Mouse (Mus musculus): ENCODE measurements around the gene Pou2f1. TPM values are rescaled to one million over a fixed set of nuclear protein-coding genes. Genes with fewer than 3 reads are reported as not detected.
A peak's percentile ranks its signal among the peaks of the same experiment; 100 is the strongest.
"Not testable (repeated sequence)": the region's sequence is repeated elsewhere in the genome, so short reads cannot be mapped to it uniquely, and the experiment has no call there.

Gene Pou2f1
- total RNA-seq, 2 experiments from 2014 or later = 17.3 to 28.5 TPM

DNA sequence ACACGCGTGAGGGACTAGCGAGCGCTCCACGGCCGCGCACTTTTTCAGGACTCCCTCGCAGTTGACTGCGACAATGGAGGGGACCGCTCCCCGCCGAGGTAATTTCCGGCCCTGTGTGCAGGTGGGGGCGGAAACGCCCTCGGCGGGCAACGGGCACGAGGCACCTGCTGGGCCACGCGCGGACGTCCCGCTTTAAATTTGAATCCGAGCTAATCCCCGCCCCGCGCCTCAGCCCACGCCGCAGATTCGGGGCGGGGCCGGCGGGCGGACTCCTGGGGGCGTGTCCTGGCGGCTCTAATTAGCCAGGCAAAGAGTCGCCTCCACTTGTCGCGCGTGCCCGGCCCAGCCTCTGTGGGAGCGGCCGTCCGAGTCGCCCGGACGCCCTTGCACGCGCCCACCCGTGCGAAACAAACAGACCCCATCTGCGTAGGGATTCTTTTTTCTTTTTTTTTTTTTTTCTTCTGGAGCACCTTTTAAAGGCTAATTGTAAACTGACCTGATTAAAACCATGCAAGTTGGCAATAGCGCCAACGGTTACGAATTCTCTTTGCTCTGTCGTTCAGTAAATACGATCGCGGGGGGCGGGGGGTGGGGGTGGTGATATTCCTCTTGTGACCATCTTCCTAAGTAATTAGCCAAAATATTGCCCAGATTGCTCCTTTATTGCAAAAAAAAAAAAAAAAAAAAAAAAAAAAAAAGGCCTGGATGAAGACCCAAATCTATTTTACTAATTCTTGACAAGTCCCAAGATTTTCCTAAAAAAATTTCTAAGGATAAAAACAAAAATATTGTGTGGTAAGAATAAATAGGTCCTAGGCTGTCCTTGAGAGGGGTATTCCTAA, 924 bp upstream of the Pou2f1 start:
- ATAC-seq (replicated peaks; ENCODE audit: poor library complexity) = peak; percentile 60

DNA sequence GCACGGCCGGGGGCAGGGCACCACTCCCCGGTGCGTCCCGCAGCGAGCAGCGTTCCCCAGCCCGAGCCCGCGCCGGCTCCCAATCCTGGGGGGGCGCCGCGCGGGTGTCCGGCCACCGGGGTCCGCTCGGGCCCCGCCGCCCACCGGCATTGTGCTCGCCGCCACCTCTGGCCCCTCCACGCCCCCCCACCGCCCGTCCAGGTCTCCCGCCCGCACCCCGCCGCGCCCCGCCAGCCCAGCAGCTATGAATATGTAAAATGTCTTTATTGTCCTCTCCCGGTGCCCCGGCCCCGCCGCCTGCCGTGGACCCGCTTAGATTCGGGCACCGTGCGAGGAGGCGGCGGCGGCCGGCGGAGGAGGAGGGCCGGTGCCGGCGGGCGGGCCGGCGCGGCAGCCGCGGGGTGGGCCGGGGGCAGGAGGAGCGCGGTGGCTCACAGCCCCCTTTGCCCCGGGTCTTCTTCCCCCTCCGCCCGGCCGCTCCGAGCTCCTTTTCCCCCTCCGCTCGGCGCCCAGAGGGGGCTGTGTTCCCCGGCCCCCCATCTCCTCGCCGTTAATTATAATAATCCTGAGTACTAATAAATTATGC, 481 bp downstream of the Pou2f1 start:
- peak; percentile 2 for ATAC-seq (replicated peaks; ENCODE audit: poor library complexity)

- peak; percentile 9 for ATAC-seq (replicated peaks; ENCODE audit: poor library complexity)
Observed at GRCm38 (mm10) chr1:166001121-166001903, 1.2 kb downstream of the Pou2f1 start.

DNA sequence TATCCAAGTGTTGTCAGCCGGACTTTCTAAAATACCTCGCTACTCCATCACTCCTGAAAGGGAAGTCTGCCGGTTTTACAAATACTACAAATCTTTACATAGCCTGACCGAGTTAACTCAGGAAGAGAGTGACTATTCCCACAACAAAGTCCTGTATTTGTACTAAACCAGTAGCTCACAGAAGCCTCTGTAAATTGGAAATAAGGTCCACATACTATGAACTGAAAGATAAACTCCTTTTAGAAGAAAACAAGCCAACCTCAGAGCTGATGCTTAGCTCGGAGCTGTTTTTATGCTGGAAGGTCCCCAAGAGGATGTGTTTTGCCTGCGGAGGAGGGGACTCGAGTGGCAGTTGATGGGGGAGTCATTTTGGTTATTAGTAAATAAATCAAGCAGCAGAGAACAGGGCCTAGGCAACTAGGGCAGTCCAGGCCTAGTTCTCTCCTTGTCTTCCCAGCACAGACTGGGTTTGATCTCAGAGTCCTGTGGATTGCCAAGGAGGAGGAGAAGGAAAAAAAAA, 1.8 kb downstream of the Pou2f1 start:
- no peak for ATAC-seq (replicated peaks; ENCODE audit: poor library complexity)

DNA sequence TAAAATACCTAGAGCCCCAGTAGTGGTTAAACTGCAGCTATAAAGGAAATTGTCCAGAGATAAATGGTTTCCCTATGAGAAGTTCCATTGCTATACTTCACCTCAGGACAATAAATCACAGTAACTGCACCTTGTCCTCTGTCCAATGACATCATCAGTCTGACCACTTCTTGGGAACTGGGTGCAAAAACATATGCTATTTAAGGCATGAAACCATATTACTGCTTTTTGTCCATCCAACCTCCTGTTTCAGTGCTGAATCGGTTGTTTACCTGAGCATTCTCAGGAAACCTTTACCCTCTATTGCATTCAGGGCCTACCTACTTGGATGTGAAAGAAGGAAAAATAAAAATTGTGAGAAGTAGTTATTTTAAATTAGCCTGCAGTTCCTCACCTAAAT, 2.8 kb downstream of the Pou2f1 start:
- ATAC-seq (replicated peaks; ENCODE audit: poor library complexity) = no peak

GRCm38 (mm10) chr1:165995661-165996055, 6.8 kb downstream of the Pou2f1 start:
- ATAC-seq (replicated peaks; ENCODE audit: poor library complexity) = no peak

- ATAC-seq (replicated peaks; ENCODE audit: poor library complexity) = not testable (repeated sequence)
Observed at GRCm38 (mm10) chr1:165995011-165995660, 7.3 kb downstream of the Pou2f1 start.

DNA sequence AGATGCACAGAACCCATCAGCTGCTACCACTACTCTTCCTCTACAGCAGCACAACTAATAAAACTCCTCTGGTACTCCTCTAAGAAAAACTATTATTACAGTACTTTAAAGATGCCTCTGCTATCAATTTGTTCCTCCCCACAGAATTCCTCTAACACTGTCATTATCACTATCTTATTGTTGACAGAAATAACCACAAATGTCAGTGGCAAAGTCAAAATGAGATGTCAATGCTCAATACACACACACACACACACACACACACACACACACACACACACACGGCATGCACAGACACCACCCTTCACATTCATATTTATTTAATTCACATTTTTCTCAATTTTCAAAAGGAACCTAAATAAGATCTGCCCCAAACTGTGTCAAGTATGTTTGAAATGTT, 8.2 kb downstream of the Pou2f1 start:
- ATAC-seq (replicated peaks; ENCODE audit: poor library complexity) = peak; percentile 62

DNA sequence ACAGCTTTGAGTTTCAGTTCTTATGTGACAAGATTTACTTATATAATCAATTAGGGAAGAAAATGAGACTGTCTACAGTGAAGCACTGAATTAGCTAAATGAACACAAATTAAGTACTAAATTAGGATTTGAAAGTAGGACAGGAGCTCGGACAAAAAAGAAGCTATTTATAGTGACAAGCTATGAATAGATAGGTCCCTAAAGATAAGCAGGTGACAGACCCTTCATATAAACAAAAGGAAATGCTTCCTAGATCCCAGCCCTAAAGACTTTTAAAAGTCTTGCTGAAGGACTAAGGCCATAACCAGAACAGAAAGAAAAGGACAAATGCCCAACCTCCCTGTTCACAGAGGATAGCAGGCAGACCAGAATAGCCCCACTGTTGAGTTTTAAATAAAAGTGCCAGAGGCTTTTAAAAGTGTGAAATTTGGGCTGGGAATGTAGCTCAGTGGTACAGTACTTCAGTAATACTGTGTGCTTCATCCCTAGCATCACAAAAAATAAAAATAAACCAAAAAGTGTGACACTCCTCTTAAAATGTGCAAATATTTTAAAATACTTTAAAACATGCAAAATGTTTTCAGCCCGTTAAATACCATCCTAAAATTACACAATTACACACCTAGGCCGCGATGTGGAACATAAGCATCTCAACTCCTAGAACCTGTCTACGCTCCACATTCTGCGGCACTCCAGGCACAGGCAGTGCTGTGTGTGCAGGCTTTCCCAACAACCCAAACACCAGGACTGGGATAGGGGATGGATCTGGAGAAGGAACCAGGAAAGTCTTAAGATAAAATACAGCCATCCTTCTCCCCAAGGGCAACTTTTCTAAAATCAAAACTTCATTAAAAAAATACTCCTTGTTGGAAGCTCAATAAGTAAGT, 9.0 kb downstream of the Pou2f1 start:
- ATAC-seq (replicated peaks; ENCODE audit: poor library complexity) = no peak

- no peak for ATAC-seq (replicated peaks; ENCODE audit: poor library complexity)
Observed at GRCm38 (mm10) chr1:165988536-165988935, 13.9 kb downstream of the Pou2f1 start.

GRCm38 (mm10) chr1:165988072-165988471, 14.4 kb downstream of the Pou2f1 start:
- ATAC-seq (replicated peaks; ENCODE audit: poor library complexity) = no peak

DNA sequence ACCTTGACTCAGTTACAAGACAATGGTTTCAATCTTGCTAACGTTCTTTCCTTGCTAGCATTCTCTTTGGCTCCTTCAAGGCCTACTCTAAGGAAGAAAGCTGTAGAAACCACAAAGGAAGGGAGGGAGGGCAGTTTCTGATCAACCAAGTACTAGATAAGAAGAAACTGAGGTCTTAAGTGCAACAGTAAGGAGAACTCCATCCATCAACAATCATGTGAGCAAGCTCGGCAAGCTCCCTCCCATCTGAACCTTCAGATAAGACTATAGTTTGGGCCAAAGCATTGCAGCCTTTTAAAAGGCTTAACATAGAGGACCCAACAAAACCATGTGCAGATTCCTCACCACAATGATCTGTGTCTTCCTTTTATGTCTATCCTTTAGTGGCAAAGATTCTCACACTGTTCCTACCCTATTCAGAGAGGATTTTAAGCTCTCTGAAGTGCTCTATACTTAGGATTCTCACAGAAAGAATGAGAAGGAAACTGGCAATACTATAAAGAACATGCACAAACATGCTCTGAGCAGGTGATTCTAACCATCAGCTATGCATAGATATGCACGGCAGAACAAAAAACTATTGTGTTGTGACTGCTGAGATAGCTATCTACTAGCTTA, 16.6 kb downstream of the Pou2f1 start:
- ATAC-seq (replicated peaks; ENCODE audit: poor library complexity) = peak; percentile 82

GRCm38 (mm10) chr1:165985186-165985585, 17.3 kb downstream of the Pou2f1 start:
- ATAC-seq (replicated peaks; ENCODE audit: poor library complexity) = peak; percentile 88

- ATAC-seq (replicated peaks; ENCODE audit: poor library complexity) = peak; percentile 89
Observed at GRCm38 (mm10) chr1:165976672-165977448, 25.6 kb downstream of the Pou2f1 start.

- peak; percentile 65 for ATAC-seq (replicated peaks; ENCODE audit: poor library complexity)
Observed at GRCm38 (mm10) chr1:165969001-165969690, 33.3 kb downstream of the Pou2f1 start.

DNA sequence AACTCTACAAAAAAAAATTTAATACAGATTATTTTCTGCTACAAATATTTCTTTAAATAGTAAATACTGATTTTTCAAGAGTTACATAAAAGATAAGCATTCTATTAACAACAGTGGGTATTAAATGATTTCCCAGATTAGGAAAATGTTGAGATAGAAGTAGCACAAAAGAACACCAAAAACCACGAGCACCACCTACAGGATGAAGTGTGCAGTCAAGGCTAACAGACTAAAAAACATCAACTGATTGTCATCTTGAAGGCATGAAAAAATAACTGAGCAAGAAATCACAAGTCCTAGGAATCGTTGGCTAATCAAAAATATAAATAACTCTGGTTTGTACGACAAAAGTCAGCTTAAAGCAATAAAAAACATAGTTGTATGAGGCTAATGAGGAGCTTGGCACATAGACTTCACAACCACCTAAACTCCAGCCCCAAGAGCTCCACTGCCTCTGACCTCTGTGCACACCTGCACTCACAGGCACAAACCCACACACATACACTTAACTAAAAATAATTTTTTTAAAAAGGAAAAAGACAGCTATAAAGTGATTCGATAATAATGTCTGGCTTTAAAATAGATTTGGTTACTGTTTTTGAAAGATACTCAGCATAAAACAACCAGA, 35.3 kb downstream of the Pou2f1 start:
- ATAC-seq (replicated peaks; ENCODE audit: poor library complexity) = peak; percentile 90

DNA sequence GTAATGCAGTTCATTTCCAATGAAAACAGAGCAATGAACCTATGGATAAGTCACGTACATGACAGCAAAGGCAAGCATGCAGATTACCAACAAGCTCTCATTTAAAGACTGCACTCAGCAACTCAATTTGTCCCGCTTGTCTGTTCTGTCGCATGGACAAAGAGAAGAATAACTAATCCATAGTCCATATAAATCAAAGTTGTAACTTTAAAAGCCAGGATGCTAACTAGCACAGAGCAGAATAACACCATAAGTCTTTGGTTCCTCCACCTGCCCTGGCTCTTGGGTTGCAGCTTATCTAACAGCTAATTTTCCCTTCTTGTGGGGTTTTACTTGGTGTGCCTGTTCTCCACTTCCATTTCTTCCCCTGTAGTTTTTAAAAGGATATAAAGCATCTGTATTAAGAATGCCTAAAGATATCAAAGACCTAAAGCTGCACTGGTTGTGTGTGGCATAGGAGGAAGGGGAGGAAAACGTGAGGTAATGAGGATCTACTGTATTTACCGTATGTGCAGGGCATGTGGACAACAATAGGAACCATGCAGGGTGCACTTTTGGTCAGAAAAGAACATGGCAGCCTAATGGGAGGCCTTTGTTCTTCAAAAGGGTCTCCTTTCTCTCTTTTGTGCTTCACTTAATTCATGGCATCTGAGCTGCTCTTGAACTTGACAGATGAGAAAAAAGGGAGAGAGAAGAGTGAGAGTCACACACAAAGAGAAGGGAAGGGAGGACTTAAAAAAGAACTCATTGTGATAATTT, 36.1 kb downstream of the Pou2f1 start:
- no peak for ATAC-seq (replicated peaks; ENCODE audit: poor library complexity)

Measured in megakaryocyte progenitor cell, adult 5-6 weeks (primary cell).